Mouse (Mus musculus): ENCODE data around the gene Ska3. TPM values are rescaled to one million over a fixed set of nuclear protein-coding genes. Genes with fewer than 3 reads are reported as not detected.

The Ska3 gene
- total RNA-seq, 2 experiments from 2014 or later, result 0.32 to 0.58 TPM

GRCm38 (mm10) chr14:57797991-57798931, 27.7 kb downstream of the Ska3 start, which contains the start of gene Sap18:
Sap18 (plus strand) TSS chr14:57798180.
- DNase-seq (ENCODE audit: low spot score in 2 of 2), result peak; percentile 97 to 98

DNA sequence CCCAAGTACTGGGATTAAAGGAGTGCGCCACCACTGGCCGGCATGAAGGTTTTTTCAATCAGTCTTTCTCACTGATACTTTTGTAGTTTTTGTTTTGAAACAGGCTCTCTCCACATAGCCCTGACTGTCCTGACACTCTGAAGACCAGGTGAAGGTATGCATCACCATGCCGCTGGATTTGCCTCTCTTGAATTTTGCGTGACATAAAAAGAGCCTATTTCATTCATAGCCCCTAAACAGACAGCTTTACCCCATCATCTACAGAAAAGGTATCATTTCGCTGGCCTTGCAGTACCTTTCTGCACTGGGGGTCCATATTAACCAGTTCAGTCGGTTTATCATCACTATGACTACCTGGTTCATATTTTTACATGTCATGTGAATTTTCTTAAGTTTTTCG, 28.4 kb downstream of the Ska3 start:
- DNase-seq (ENCODE audit: low spot score in 2 of 2), result no peak

DNA sequence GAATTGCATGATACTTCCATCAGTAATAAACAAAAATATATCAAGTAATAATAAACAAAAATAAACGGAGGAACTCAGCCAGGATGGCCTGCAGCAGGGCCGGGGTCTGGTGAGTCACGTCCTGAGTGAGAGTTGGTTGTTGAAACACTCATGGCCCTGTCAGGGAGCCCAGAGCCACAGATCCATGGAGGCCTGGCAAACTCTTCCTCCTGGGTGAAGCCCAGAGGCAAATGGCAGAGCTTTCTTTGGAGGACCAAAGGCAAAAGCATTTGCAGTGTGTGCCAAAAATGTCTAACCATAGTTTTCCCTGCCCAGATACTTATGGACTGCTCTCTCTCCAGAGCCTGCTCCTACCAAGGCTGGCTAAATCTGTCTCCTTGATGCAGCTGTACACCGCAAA, 34.8 kb downstream of the Ska3 start:
- no peak for DNase-seq (ENCODE audit: low spot score in 2 of 2)

GRCm38 (mm10) chr14:57789759-57790158, 36.2 kb downstream of the Ska3 start:
- no peak for DNase-seq (ENCODE audit: low spot score in 2 of 2)

DNA sequence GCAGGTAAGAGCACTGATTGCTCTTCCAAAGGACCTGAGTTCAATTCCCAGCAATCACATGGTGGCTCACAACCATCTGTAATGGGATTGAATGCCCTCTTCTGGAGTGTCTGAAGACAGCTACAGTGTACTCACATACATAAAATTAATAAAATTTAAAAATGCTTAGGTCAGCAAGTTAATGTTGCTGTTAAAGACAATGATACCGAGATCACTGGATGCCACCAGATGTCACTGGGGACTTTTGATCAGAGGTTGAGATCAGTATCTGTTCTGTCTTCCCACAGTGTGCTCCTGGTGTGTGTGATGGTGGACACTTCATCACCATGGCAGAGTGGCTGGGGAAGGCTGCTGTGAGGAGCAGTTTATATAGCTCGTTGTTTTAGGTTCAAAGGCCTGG, 36.7 kb downstream of the Ska3 start:
- DNase-seq (ENCODE audit: low spot score in 2 of 2), result no peak

DNA sequence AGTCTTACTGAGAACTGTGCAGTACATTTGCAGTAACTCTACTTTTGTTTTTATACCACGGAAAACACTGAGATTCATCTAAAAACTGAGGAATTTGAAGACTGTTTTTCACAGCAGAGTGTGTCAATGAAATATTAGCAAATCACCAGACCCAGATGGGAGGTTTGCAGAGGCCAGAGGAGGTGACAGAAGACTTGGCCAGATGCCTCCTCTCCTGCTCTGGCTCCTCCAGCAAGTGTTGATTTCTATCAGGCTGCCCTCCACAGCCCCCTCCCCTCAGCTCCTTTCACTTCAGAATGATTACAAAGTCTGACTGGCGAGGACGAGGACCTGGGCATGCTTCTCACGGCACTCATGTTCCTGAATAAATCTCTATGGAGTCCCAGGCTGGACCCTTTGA, 38.6 kb downstream of the Ska3 start:
- DNase-seq (ENCODE audit: low spot score in 2 of 2), result no peak

DNA sequence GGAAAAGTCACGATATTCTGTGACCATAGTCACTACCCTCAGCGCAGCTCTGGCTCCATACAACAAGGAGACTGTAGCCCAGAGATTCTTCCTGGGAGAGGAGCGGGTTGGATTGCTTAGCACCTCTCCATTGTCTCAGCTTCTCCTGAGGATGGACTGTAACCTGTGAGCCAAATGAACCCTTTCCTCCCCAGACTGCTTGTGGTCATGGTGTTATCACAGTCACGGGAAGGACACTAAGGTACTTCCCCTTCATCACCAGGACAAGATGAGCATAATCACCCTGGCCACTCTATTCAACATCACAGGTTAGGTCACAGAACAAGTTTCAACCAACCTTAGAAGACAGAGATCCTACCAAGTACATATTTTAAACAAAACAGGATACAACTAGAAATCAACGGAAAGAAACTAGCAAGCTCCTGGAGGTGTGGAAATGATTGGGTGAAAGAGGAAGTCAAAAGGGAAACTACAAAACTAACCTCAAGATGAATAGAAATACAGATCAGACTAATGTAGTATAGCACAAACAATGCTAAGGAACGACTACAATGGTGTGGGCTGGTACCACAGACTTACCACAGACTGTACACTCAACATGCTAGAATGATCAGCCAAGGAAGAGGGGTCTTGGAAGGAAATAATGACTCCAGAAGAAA, 53.7 kb downstream of the Ska3 start:
- no peak for DNase-seq (ENCODE audit: low spot score in 2 of 2)

DNA sequence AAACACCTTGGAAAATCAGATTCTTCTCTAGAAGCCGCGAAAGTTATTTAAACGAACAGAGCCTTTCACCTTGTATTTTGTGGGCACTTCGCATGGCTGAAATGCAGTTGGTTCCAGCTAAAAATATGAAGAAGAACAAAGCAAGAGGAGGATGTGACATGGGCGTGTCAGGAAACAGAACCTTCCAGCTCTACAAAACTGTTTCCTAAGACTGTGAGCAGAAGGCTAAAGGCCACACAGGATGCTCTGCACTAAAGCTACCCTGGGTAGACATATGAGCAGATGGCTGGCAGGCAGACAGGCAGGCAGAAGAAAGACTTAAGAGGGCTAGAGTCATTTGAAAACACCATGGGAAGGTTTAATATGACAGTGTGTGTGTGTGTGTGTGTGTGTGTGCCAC, 56.9 kb downstream of the Ska3 start:
- DNase-seq (ENCODE audit: low spot score in 2 of 2), result no peak

- DNase-seq (ENCODE audit: low spot score in 2 of 2), result no peak
Measured at GRCm38 (mm10) chr14:57760447-57761412, 65.3 kb downstream of the Ska3 start.

DNA sequence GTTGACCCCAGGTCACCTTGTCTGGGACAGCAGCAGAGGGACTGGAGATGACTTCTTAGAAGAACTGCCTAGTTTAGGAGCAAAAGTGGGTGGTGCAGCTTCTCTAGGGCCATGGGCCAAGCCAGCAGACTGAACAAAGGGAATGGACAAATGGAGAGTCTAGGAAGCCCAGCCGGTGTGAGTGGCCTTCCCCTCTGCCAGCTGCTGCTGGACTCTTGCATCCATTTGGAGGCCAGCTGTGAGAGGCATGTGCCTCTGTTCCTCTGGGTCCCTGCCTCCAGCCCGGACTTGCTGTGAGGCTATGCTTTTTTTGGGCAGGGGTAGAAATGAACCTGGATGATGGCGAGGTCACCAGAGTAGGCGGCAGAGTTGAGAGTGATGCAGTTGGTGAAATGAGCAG, 67.7 kb downstream of the Ska3 start, which contains the start of gene Lats2:
Gene Lats2 (minus strand): TSS at position 152 of the 400 bp plus-strand sequence.
- DNase-seq (ENCODE audit: low spot score in 2 of 2), result no peak

Small RNAs within 50 kb of the gene (microRNA-seq; reads per million reads assigned to microRNA genes)
- gene Mir3077, result 1.2 to 1.7 reads per million in 2 experiments

Other genes with a start within 250 kb of the Ska3 start
- gene Xpo4, start 160.8 kb downstream of the Ska3 start, total RNA-seq (2021), result 10 to 100 TPM; 12.2 to 13.1 TPM
- gene Gm49361, start 80.1 kb downstream of the Ska3 start, total RNA-seq (2021), result 1 to 10 TPM in 1 of 2 experiments, under 1 TPM in 1; 0.30 to 2.5 TPM
- 10 to 100 TPM; 52.7 to 54.4 TPM for gene Lats2, start 67.8 kb downstream of the Ska3 start, total RNA-seq (2021)
- gene Sap18, start 28.0 kb downstream of the Ska3 start, total RNA-seq (2021), result 10 to 100 TPM; 44.9 to 58.8 TPM
- 10 to 100 TPM; 64.5 to 72.0 TPM for gene Mrpl57, start within 50 bp of the Ska3 start, total RNA-seq (2021)
- 10 to 100 TPM; 45.1 to 48.4 TPM for gene Zdhhc20, start 64.1 kb upstream of the Ska3 start, total RNA-seq (2021)
- 10 to 100 TPM; 23.5 to 23.8 TPM for gene Micu2, start 173.1 kb upstream of the Ska3 start, total RNA-seq (2021)
- 10 to 100 TPM; 17.2 to 18.4 TPM for gene Fgf9, start 244.4 kb upstream of the Ska3 start, total RNA-seq (2021)